Mouse (Mus musculus) MEL (cell line): ENCODE results near the gene Mcoln1. TPM values are rescaled to one million over a fixed set of nuclear protein-coding genes. Genes with fewer than 3 reads are reported as not detected.

Experiments
- DNase-seq: peaks from one replicate; pipeline ENCODE4 v3.0.0; 2011; ENCODE audit warnings: low read depth, low spot score
- H3K27ac ChIP-seq: 2 replicates; pipeline ENCODE4 v1.5.1; 2012; ENCODE audit warnings: low read depth, mild to moderate bottlenecking, control low read depth, low read length, moderate library complexity; ENCODE audit not compliant: control insufficient read depth
- H3K27me3 ChIP-seq, 2 experiments: fragments of 150-350 bp in 1 of 2; sonication (generic) in 1 of 2; 2 replicates each; pipeline ENCODE4 v1.6.1; 2012; ENCODE audit warnings: low read length in 2 of 2, mild to moderate bottlenecking in 2 of 2, improper control_type of control experiment in 1 of 2, moderate library complexity in 1 of 2; ENCODE audit not compliant: insufficient read depth in 2 of 2, control insufficient read depth in 1 of 2
- H3K36me3 ChIP-seq, 2 experiments: 2 replicates each; pipeline ENCODE4 v1.6.1; 2012 to 2014; ENCODE audit warnings: low read length in 2 of 2, improper control_type of control experiment in 1 of 2, inconsistent platforms in 1 of 2, mild to moderate bottlenecking in 1 of 2; ENCODE audit not compliant: insufficient read depth in 2 of 2, control insufficient read depth in 1 of 2
- H3K4me1 ChIP-seq, 2 experiments: fragments of 150-350 bp in 1 of 2; sonication (generic) in 1 of 2; 2 replicates each; pipeline ENCODE4 v1.6.1; 2012; ENCODE audit warnings: low read length in 2 of 2, improper control_type of control experiment in 1 of 2, mild to moderate bottlenecking in 1 of 2; ENCODE audit not compliant: insufficient read depth in 2 of 2, control insufficient read depth in 1 of 2
- H3K4me3 ChIP-seq, 2 experiments: fragments of 150-350 bp in 1 of 2; sonication (generic) in 1 of 2; 2 replicates each; pipeline ENCODE4 v1.5.1; 2012; ENCODE audit warnings: low read depth in 2 of 2, low read length in 2 of 2, mild to moderate bottlenecking in 2 of 2, moderate library complexity in 2 of 2, control low read depth in 1 of 2, improper control_type of control experiment in 1 of 2; ENCODE audit not compliant: control insufficient read depth in 1 of 2, insufficient read depth in 1 of 2
- H3K79me2 ChIP-seq: 2 replicates; pipeline ENCODE4 v1.6.1; 2012; ENCODE audit warnings: mild to moderate bottlenecking, low read length, moderate library complexity; ENCODE audit not compliant: control insufficient read depth, poor library complexity, insufficient read depth
- H3K9ac ChIP-seq: 2 replicates; pipeline ENCODE4 v1.6.1; 2012; ENCODE audit warnings: low read depth, mild to moderate bottlenecking, control low read depth, low read length, moderate library complexity; ENCODE audit not compliant: control insufficient read depth, poor library complexity, severe bottlenecking
- H3K9me3 ChIP-seq: fragments of 150-350 bp; sonication (generic); replicated peaks from 2 replicates; pipeline ENCODE4 v1.6.1; 2012; ENCODE audit warnings: mild to moderate bottlenecking, low read length, improper control_type of control experiment, moderate library complexity; ENCODE audit not compliant: insufficient read depth
- E2F4 ChIP-seq: IDR thresholded peaks from 2 replicates; pipeline ENCODE4 v1.6.1; 2011; ENCODE audit warnings: low read depth, low read length, improper control_type of control experiment, borderline replicate concordance
- ELF1 ChIP-seq: IDR thresholded peaks from 2 replicates; pipeline ENCODE4 v1.6.1; 2014; ENCODE audit warnings: low read depth, mild to moderate bottlenecking, inconsistent platforms, low read length, improper control_type of control experiment, moderate library complexity
- EP300 ChIP-seq, 2 experiments: IDR thresholded peaks; 2 replicates each; pipeline ENCODE4 v1.6.1; 2011; ENCODE audit warnings: improper control_type of control experiment in 2 of 2, low read length in 2 of 2, low read depth in 1 of 2, mild to moderate bottlenecking in 1 of 2
- GABPA ChIP-seq: IDR thresholded peaks from 2 replicates; pipeline ENCODE4 v1.6.1; 2012; ENCODE audit warnings: low read depth, mild to moderate bottlenecking, inconsistent platforms, low read length, improper control_type of control experiment, moderate library complexity
- GATA1 ChIP-seq: IDR thresholded peaks from 2 replicates; pipeline ENCODE4 v1.6.1; 2011; ENCODE audit warnings: low read depth, low read length, improper control_type of control experiment
- HCFC1 ChIP-seq: IDR thresholded peaks from 2 replicates; pipeline ENCODE4 v1.6.1; 2012; ENCODE audit warnings: low read depth, mild to moderate bottlenecking, inconsistent platforms, low read length, improper control_type of control experiment, moderate library complexity
- MAFK ChIP-seq: IDR thresholded peaks from 2 replicates; pipeline ENCODE4 v1.6.1; 2011; ENCODE audit warnings: low read depth, mild to moderate bottlenecking, low read length, improper control_type of control experiment, borderline replicate concordance
- MAX ChIP-seq: IDR thresholded peaks from 2 replicates; pipeline ENCODE4 v1.6.1; 2011; ENCODE audit warnings: low read length, improper control_type of control experiment
- MEF2A ChIP-seq: IDR thresholded peaks from 2 replicates; pipeline ENCODE4 v1.6.1; 2014; ENCODE audit warnings: low read depth, mild to moderate bottlenecking, inconsistent platforms, low read length, improper control_type of control experiment; ENCODE audit not compliant: poor library complexity, insufficient replicate concordance, severe bottlenecking; ENCODE audit errors: extremely low read depth
- POLR2AphosphoS2 ChIP-seq: IDR thresholded peaks from 2 replicates; pipeline ENCODE4 v1.6.1; 2011; ENCODE audit warnings: low read length, improper control_type of control experiment
- SIN3A ChIP-seq: IDR thresholded peaks from 2 replicates; pipeline ENCODE4 v1.6.1; 2012; ENCODE audit warnings: low read length, improper control_type of control experiment, inconsistent platforms
- TAL1 ChIP-seq: IDR thresholded peaks from 2 replicates; pipeline ENCODE4 v1.6.1; 2012; ENCODE audit warnings: mild to moderate bottlenecking, inconsistent platforms, low read length, moderate library complexity, mixed read lengths
- TBP ChIP-seq: IDR thresholded peaks from 2 replicates; pipeline ENCODE4 v1.8.0; 2011; ENCODE audit warnings: low read depth, low read length, improper control_type of control experiment
- TCF12 ChIP-seq: IDR thresholded peaks from 2 replicates; pipeline ENCODE4 v1.6.1; 2014; ENCODE audit warnings: low read depth, mild to moderate bottlenecking, inconsistent platforms, low read length, improper control_type of control experiment, moderate library complexity
- USF2 ChIP-seq, 2 experiments: IDR thresholded peaks; 2 replicates each; pipeline ENCODE4 v1.6.1; 2011 to 2012; ENCODE audit warnings: improper control_type of control experiment in 2 of 2, low read length in 2 of 2, borderline replicate concordance in 1 of 2, inconsistent platforms in 1 of 2, low read depth in 1 of 2, mild to moderate bottlenecking in 1 of 2; ENCODE audit not compliant: insufficient read depth in 1 of 2
- ZKSCAN1 ChIP-seq: IDR thresholded peaks from 2 replicates; pipeline ENCODE4 v1.6.1; 2012; ENCODE audit warnings: low read depth, mild to moderate bottlenecking, inconsistent platforms, low read length, improper control_type of control experiment, moderate library complexity
- ZMIZ1 ChIP-seq: IDR thresholded peaks from 2 replicates; pipeline ENCODE4 v1.6.1; 2012; ENCODE audit warnings: low read depth, mild to moderate bottlenecking, inconsistent platforms, low read length, improper control_type of control experiment, moderate library complexity
- ZNF384 ChIP-seq: IDR thresholded peaks from 2 replicates; pipeline ENCODE4 v1.6.1; 2012; ENCODE audit warnings: low read depth, mild to moderate bottlenecking, inconsistent platforms, low read length, improper control_type of control experiment
- polyA plus RNA-seq, 2 experiments: library from polyadenylated mRNA; stranded (reverse) in 1 of 2; unstranded in 1 of 2; fragments of >175 nt in 1 of 2; fragments of >200 nt in 1 of 2; gene quantifications; 2 replicates each; pipeline versions ENCODE4 v1.2.1 to v1.2.4; 2012; ENCODE audit warnings: low replicate concordance in 2 of 2, low read depth in 1 of 2; ENCODE audit not compliant: insufficient read length in 2 of 2, insufficient read depth in 1 of 2, missing spikeins in 1 of 2
- total RNA-seq: library from RNA; depleted of rRNA; stranded (reverse); fragments of 300-350 nt; gene quantifications from 2 replicates; pipeline ENCODE4 v1.2.3, GENCODE M21; 2012

Mcoln1 gene
- total and polyA plus RNA-seq, 3 experiments = 18.0 to 47.6 TPM; not detected in 1

GRCm38 (mm10) chr8:3522007-3522697 lies 21.9 kb downstream of the Mcoln1 start:
- peak; percentile 40 for DNase-seq
- TF ChIP-seq E2F4 (no peak), TAL1 (peak; percentile 71), EP300 (IDR thresholded peaks at IDR 0.05; ENCODE audit: low read depth in 1 of 2, low read length in 2 of 2) (peak in 1 of 2 experiments; percentile 70; a peak in 2 of 4 replicates), TCF12 (peak; percentile 67; the same call in 1 of the 2 replicates), GATA1 (peak; percentile 51; the same call in 1 of the 2 replicates), HCFC1 (no peak)
- Histone ChIP-seq H3K4me3 (no peak overlapping the region), H3K4me1 (peaks cover 7 to 9% of the 10 kb centered on the region in 2 experiments), H3K9ac (no peak overlapping the region), H3K79me2 (no peaks in the 10 kb centered on the region), H3K27me3 (no peaks in the 10 kb centered on the region), H3K27ac (no peak overlapping the region), H3K36me3 (peaks cover 0 to 5% of the 10 kb centered on the region in 2 experiments; a peak in 1 of 4 replicates), H3K9me3 (no peaks in the 10 kb centered on the region)

DNA sequence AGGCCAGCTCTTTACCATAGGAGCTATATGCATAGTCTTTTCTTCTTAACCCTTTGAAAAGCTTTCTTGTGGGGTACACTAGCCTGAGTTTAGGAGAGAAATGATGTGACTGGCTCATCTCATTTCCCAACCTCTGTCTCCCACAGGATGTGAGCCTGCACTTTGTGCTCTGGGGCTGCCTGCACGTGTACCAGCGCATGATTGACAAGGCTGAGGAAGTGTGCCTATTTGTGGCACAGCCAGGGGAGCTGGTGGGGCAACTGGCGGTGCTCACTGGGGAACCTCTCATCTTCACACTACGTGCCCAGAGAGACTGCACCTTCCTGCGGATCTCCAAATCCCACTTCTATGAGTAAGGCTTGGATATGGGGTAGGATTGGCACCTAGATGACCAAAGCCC lies 30.6 kb downstream of the Mcoln1 start:
- Histone ChIP-seq H3K27me3 (no peaks in the 10 kb centered on the region), H3K79me2 (no peaks in the 10 kb centered on the region), H3K27ac (no peak overlapping the region), H3K9me3 (no peaks in the 10 kb centered on the region), H3K4me1 (0 out of 4 replicates have a peak, but pooled peaks cover 0 to 4% of the 10 kb centered on the region in 2 experiments), H3K4me3 (no peak overlapping the region), H3K36me3 (no peaks in the 10 kb centered on the region), H3K9ac (no peak overlapping the region)
- DNase-seq = no peak
- no peak for TF ChIP-seq TCF12
- TF ChIP-seq ZMIZ1 = no peak
- no peak for TF ChIP-seq TBP
- no peak for TF ChIP-seq MAX
- no peak for TF ChIP-seq ZNF384
- no peak for TF ChIP-seq POLR2AphosphoS2
- no peak for TF ChIP-seq MEF2A
- TF ChIP-seq E2F4 = no peak
- TF ChIP-seq ELF1 = no peak
- no peak for TF ChIP-seq TAL1
- TF ChIP-seq MAFK = no peak
- TF ChIP-seq SIN3A = no peak
- TF ChIP-seq ZKSCAN1 = no peak
- TF ChIP-seq GABPA = no peak
- no peak for TF ChIP-seq USF2 (IDR thresholded peaks at IDR 0.05; ENCODE audit: borderline replicate concordance in 1 of 2, insufficient read depth in 1 of 2, low read depth in 1 of 2, low read length in 2 of 2)
- TF ChIP-seq GATA1 = no peak
- TF ChIP-seq, all 39 proteins: peak for 0
